Mouse (Mus musculus): Measurements from ENCODE around the gene Rtbdn.

GRCm38 (mm10) chr8:84994375-84994774 lies 47.6 kb downstream of the Rtbdn start:
- TF ChIP-seq CTCF (conservative IDR thresholded peaks at IDR 0.05; ENCODE audit: low read length), result no peak
- no peak for TF ChIP-seq NANOG (IDR thresholded peaks at IDR 0.05; ENCODE audit: borderline replicate concordance, low read length)
- no peak for TF ChIP-seq POU5F1 (IDR thresholded peaks at IDR 0.05; ENCODE audit: borderline replicate concordance, low read length)
